Mouse (Mus musculus) monocyte, adult 5-6 weeks (primary cell): ENCODE measurements around the gene Thsd1. TPM values are rescaled to one million over a fixed set of nuclear protein-coding genes. Genes with fewer than 3 reads are reported as not detected.
"Not testable (repeated sequence)": the region's sequence is repeated elsewhere in the genome, so short reads cannot be mapped to it uniquely, and the experiment has no call there.

Experiments used
- ATAC-seq: fragments of 153-309, 156-312 bp; replicated peaks from 2 replicates; pipeline ENCODE4 v1.8.0; 2017; ENCODE audit warnings: mild to moderate bottlenecking; ENCODE audit not compliant: low TSS enrichment, insufficient number of reproducible peaks, severe bottlenecking, poor library complexity, low FRiP score
- total RNA-seq: library from RNA; stranded (forward); fragments of 200-1000, 200-491, 200-594 nt; gene quantifications from 3 replicates; pipeline ENCODE4 v1.2.3, GENCODE M21; 2017

Thsd1 gene
- total RNA-seq, 1 experiment from 2014 or later, result not detected

GRCm38 (mm10) chr8:22260091-22260722 is 33.1 kb downstream of the Thsd1 start:
- ATAC-seq, result no peak

DNA sequence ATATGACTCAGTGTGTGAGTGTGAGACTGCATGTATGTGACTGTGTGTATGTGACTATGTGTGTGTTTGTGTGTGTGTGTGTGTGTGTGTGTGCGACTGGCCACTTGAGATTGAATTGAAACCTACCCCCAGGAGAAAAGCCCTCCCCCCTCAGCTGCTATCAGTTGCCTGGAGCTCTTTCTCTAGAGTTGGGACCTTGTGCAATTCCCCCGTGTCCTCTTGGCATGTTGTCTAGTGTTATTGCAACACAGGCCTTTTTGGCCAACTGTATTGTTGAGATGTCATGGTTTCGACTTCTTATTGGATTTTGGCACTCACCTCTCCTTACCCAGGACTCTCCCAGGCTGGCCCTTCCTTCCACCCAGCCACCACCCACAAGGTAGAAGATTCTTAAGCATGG is 35.2 kb downstream of the Thsd1 start:
- no peak for ATAC-seq

DNA sequence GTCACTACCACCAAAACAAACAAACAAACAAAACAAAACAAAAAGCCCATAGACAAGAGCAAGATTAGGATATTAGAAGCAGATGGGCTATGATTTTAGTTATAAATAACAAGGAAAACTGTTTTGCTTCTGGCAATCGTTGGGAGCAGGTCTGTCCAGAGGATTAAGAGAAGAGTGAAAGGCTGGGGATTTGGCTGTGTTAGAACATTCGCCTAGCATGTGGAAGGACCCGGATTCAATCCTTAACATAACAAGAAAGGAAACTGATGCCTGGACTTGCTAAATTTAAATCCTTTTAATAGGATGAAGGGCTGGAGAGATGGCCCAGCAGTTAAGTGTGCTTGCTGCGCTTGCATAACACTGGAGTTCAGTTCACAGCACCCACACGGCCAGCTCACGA is 37.2 kb downstream of the Thsd1 start:
- ATAC-seq, result no peak

- no peak for ATAC-seq
Measured at GRCm38 (mm10) chr8:22264787-22265186, 37.7 kb downstream of the Thsd1 start.

GRCm38 (mm10) chr8:22265194-22265593 is 38.1 kb downstream of the Thsd1 start:
- no peak for ATAC-seq

DNA sequence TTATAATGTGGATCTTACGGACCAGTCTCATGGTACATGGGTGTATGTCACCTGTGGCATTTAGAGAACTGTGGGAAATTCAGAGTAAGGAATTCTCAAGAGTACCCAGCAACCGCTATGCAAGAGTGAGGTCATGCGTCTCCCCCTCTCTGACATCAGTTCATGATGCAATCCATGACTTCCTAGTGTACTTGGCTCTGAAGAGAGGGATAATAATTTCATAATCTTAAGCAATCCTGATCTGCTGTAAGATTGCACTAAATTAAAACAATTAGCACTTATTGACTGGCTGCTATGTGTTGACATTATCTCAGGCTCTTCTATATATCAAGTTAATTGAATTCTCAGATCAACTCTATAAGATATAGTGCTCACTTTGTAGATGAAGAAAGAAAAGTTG is 39.7 kb downstream of the Thsd1 start:
- no peak for ATAC-seq

GRCm38 (mm10) chr8:22273142-22273541 is 46.0 kb downstream of the Thsd1 start:
- ATAC-seq, result no peak

GRCm38 (mm10) chr8:22274641-22275040 is 47.5 kb downstream of the Thsd1 start:
- no peak for ATAC-seq

DNA sequence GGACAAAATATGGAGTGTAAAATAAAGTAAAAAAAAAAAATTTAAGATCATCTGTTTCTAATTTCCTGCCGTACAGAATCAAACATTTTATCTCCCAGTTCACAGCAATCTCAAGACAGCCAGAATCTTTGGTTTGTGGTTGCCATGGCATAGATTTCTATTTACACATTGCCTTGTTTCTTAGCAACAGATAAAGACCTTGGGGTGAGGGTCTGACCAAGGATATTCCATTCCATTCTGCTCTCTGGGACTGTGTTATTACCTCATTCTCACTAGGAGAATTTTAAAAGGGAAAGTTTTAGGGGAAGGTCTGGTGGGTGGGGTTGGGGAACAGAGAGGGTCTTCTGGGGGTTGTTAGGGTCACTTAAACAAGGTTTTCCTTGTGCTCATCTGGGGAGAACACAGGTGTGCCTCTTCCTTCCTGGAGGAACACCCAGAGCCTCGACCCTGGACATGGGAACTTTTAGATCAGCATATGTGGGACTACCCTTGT is 55.9 kb downstream of the Thsd1 start, which contains the start of gene Tpte:
Gene Tpte (plus strand): TSS at position 443 of the 493 bp plus-strand sequence.
- ATAC-seq, result no peak

- ATAC-seq, result no peak
Measured at GRCm38 (mm10) chr8:22302326-22302725, 75.2 kb downstream of the Thsd1 start.

- no peak for ATAC-seq
Measured at GRCm38 (mm10) chr8:22302896-22303306, 75.8 kb downstream of the Thsd1 start.

DNA sequence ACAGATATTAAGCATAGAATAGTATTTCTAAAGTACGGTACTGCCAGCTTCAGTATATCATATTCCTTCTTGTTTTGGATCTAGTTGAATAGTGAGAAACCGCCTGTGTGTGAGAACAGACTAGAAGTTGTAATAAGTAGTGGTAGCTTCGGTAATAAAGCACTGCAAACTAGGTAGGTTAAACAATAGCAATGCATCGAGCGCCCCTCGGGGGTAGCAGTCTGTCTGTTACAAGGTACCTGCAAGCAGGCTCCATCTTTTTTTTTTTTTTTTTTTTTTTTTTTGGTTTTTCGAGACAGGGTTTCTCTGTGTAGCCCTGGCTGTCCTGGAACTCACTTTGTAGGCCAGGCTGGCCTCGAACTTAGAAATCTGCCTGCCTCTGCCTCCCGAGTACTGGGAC is 76.9 kb downstream of the Thsd1 start:
- not testable (repeated sequence) for ATAC-seq

GRCm38 (mm10) chr8:22306999-22307398 is 79.9 kb downstream of the Thsd1 start:
- no peak for ATAC-seq

Other genes starting within 250 kb of the Thsd1 start
- not detected in 3 replicates for gene Atp7b, start 167.0 kb upstream of the Thsd1 start, total RNA-seq
- 11.0 to 16.5 TPM (median 11.2 TPM) in 3 replicates for gene Alg11, start 166.6 kb upstream of the Thsd1 start, total RNA-seq
- not detected in 3 replicates for gene Nek5, start 102.3 kb upstream of the Thsd1 start, total RNA-seq
- gene Nek3, start 60.9 kb upstream of the Thsd1 start, total RNA-seq, result 1.2 to 4.3 TPM (median 3.9 TPM) in 3 replicates
- 2.8 to 6.6 TPM (median 2.8 TPM) in 3 replicates for gene Ckap2, start 41.5 kb upstream of the Thsd1 start, total RNA-seq
- gene Vps36, start 34.5 kb upstream of the Thsd1 start, total RNA-seq, result 40.5 to 54.9 TPM (median 49.6 TPM) in 3 replicates
- gene Tpte, start 56.1 kb downstream of the Thsd1 start, total RNA-seq, result not detected in 3 replicates
- gene Slc25a15, start 171.3 kb downstream of the Thsd1 start, total RNA-seq, result 2.8 to 5.7 TPM (median 3.0 TPM) in 3 replicates
- gene Mrps31, start 184.0 kb downstream of the Thsd1 start, total RNA-seq, result 11.2 to 22.1 TPM (median 17.3 TPM) in 3 replicates